Mouse (Mus musculus) midbrain, embryonic 13.5 days (tissue): ENCODE measurements around the gene Masp2. TPM values are rescaled to one million over a fixed set of nuclear protein-coding genes. Genes with fewer than 3 reads are reported as not detected.

Experiments
- ATAC-seq: fragments of 200-750 bp; cut with Nextera tagmentation; 2 replicates; pipeline ENCODE4 v1.8.0; 2017; ENCODE audit warnings: mild to moderate bottlenecking, moderate TSS enrichment, moderate library complexity
- H3K27ac ChIP-seq: fragments of 300-500 bp; sonication (generic); 2 replicates; pipeline ENCODE4 v1.5.1; 2015; ENCODE audit warnings: inconsistent platforms, mild to moderate bottlenecking, moderate library complexity
- H3K27me3 ChIP-seq: fragments of 300-500 bp; sonication (generic); 2 replicates; pipeline ENCODE4 v1.6.1; 2015; ENCODE audit warnings: mild to moderate bottlenecking, inconsistent platforms
- H3K36me3 ChIP-seq: fragments of 300-500 bp; sonication (generic); 2 replicates; pipeline ENCODE4 v1.6.1; 2015; ENCODE audit warnings: mild to moderate bottlenecking, inconsistent platforms
- H3K4me1 ChIP-seq: fragments of 300-500 bp; sonication (generic); replicated peaks from 2 replicates; pipeline ENCODE4 v1.6.1; 2015; ENCODE audit warnings: inconsistent platforms
- H3K4me2 ChIP-seq: fragments of 300-500 bp; sonication (generic); replicated peaks from 2 replicates; pipeline ENCODE4 v1.6.1; 2015; ENCODE audit warnings: moderate library complexity, mild to moderate bottlenecking, inconsistent platforms
- H3K4me3 ChIP-seq: fragments of 300-500 bp; sonication (generic); replicated peaks from 2 replicates; pipeline ENCODE4 v1.5.1; 2015; ENCODE audit warnings: mild to moderate bottlenecking, inconsistent platforms
- H3K9ac ChIP-seq: fragments of 300-500 bp; sonication (generic); replicated peaks from 2 replicates; pipeline ENCODE4 v1.6.1; 2015; ENCODE audit warnings: mild to moderate bottlenecking, inconsistent platforms
- H3K9me3 ChIP-seq: fragments of 300-500 bp; sonication (generic); 2 replicates; pipeline ENCODE4 v1.6.1; 2016; ENCODE audit warnings: mild to moderate bottlenecking, inconsistent platforms
- WGBS: fragments of 180-500 bp; shearing (Covaris S2); methylation state at CpG from one replicate; pipeline ENCODE4 v1.1.7; 2015; 5-methylcytosine and 5-hydroxymethylcytosine counted together
- polyA plus RNA-seq: library from polyadenylated mRNA; unstranded; fragments of >200 nt; fragmentation: Nextera tagmentation; extraction: Ambion mirVana; gene quantifications from 2 replicates; pipeline ENCODE4 v1.2.1, GENCODE M21; 2015

Masp2 gene
- polyA plus RNA-seq, 1 experiment from 2014 or later, result 0.46 TPM

- WGBS, result 85% methylated on average over 9 of the region's 9 CpGs
- no peak overlapping the region for H3K9ac ChIP-seq
- ATAC-seq, result no peak
- H3K27ac ChIP-seq, result no peak overlapping the region
- no peak overlapping the region for H3K4me2 ChIP-seq
- no peaks in the 10 kb centered on the region for H3K9me3 ChIP-seq
- no peaks in the 10 kb centered on the region for H3K27me3 ChIP-seq
- peaks cover 10% of the 10 kb centered on the region for H3K36me3 ChIP-seq
- H3K4me1 ChIP-seq, result peaks cover 18% of the 10 kb centered on the region
- H3K4me3 ChIP-seq, result no peak overlapping the region
These were observed 13.6 kb upstream of the Masp2 start for GRCm38 (mm10) chr4:148588793-148589192.

- Histone ChIP-seq H3K27ac (no peak overlapping the region), H3K9ac (no peak overlapping the region), H3K4me1 (peaks cover 18% of the 10 kb centered on the region), H3K4me2 (no peak overlapping the region), H3K9me3 (no peaks in the 10 kb centered on the region), H3K4me3 (no peak overlapping the region), H3K36me3 (peaks cover 18% of the 10 kb centered on the region), H3K27me3 (no peaks in the 10 kb centered on the region)
- no peak for ATAC-seq
- 73% methylated on average over 6 of the region's 8 CpGs for WGBS
These were observed 12.8 kb upstream of the Masp2 start for GRCm38 (mm10) chr4:148589565-148589964.

GRCm38 (mm10) chr4:148590421-148591170 is 11.8 kb upstream of the Masp2 start:
- Histone ChIP-seq H3K36me3 (peaks cover 28% of the 10 kb centered on the region), H3K4me1 (peaks cover 18% of the 10 kb centered on the region), H3K27me3 (no peaks in the 10 kb centered on the region), H3K4me2 (peak overlapping the region; percentile 96), H3K9ac (peak overlapping the region; percentile 63; the same call in 1 of the 2 replicates), H3K9me3 (no peaks in the 10 kb centered on the region), H3K4me3 (peak overlapping the region; percentile 95), H3K27ac (peak overlapping the region; percentile 74)
- ATAC-seq, result no peak; the same call in 1 of the 2 replicates
- WGBS, result 7% methylated on average over 18 of the region's 18 CpGs

- Histone ChIP-seq H3K36me3 (peaks cover 34% of the 10 kb centered on the region), H3K9ac (peak within 1 kb of the TSS; percentile 84), H3K4me3 (peak within 1 kb of the TSS; percentile 95), H3K9me3 (no peaks in the 10 kb centered on the region), H3K27me3 (no peaks in the 10 kb centered on the region), H3K4me1 (peaks cover 18% of the 10 kb centered on the region), H3K27ac (peak within 1 kb of the TSS; percentile 74), H3K4me2 (peak within 1 kb of the TSS; percentile 96)
- ATAC-seq, result peak; percentile 99
- under 1% methylated on average over 39 of the region's 50 CpGs for WGBS
These were observed 11.2 kb upstream of the Masp2 start, which contains the start of gene Srm for GRCm38 (mm10) chr4:148591171-148591630. Gene Srm, plus strand, starts transcription at chr4:148591503.

GRCm38 (mm10) chr4:148591637-148592380 is 10.5 kb upstream of the Masp2 start:
- Histone ChIP-seq H3K9ac (peak overlapping the region; percentile 84), H3K36me3 (peaks cover 40% of the 10 kb centered on the region), H3K4me1 (peaks cover 18% of the 10 kb centered on the region), H3K27me3 (no peaks in the 10 kb centered on the region), H3K27ac (peak overlapping the region; percentile 51; the same call in 1 of the 2 replicates), H3K9me3 (no peaks in the 10 kb centered on the region), H3K4me2 (peak overlapping the region; percentile 96), H3K4me3 (peak overlapping the region; percentile 95)
- peak; percentile 79 for ATAC-seq
- WGBS, result under 1% methylated on average over 53 of the region's 53 CpGs

GRCm38 (mm10) chr4:148593996-148594395 is 8.4 kb upstream of the Masp2 start:
- Histone ChIP-seq H3K27ac (no peak overlapping the region), H3K4me1 (peaks cover 18% of the 10 kb centered on the region), H3K9ac (no peak overlapping the region), H3K9me3 (no peaks in the 10 kb centered on the region), H3K36me3 (peaks cover 61% of the 10 kb centered on the region), H3K27me3 (no peaks in the 10 kb centered on the region), H3K4me3 (no peak overlapping the region), H3K4me2 (no peak overlapping the region)
- whole genome bisulfite sequencing, result 96% methylated on average over 11 of the region's 11 CpGs
- ATAC-seq, result no peak

- Histone ChIP-seq H3K4me3 (no peak overlapping the region), H3K27me3 (no peaks in the 10 kb centered on the region), H3K4me1 (peaks cover 14% of the 10 kb centered on the region), H3K27ac (no peak overlapping the region), H3K9ac (no peak overlapping the region), H3K4me2 (no peak overlapping the region), H3K36me3 (peaks cover 66% of the 10 kb centered on the region), H3K9me3 (no peaks in the 10 kb centered on the region)
- no peak for ATAC-seq
- WGBS, result 82% methylated on average over 6 of the region's 6 CpGs
These were observed 6.4 kb upstream of the Masp2 start for GRCm38 (mm10) chr4:148595916-148596315.

- H3K4me2 ChIP-seq, result no peak overlapping the region
- H3K36me3 ChIP-seq, result peaks cover 66% of the 10 kb centered on the region
- 96% methylated on average over 3 of the region's 3 CpGs for WGBS
- no peak overlapping the region for H3K4me3 ChIP-seq
- peaks cover 14% of the 10 kb centered on the region for H3K4me1 ChIP-seq
- H3K27me3 ChIP-seq, result no peaks in the 10 kb centered on the region
- H3K27ac ChIP-seq, result no peak overlapping the region
- ATAC-seq, result no peak
- no peak overlapping the region for H3K9ac ChIP-seq
- H3K9me3 ChIP-seq, result no peaks in the 10 kb centered on the region
These were observed 5.6 kb upstream of the Masp2 start for GRCm38 (mm10) chr4:148596731-148597130.

GRCm38 (mm10) chr4:148598826-148599225 is 3.5 kb upstream of the Masp2 start:
- 94% methylated on average over 12 of the region's 12 CpGs for WGBS
- peaks cover 56% of the 10 kb centered on the region for H3K36me3 ChIP-seq
- H3K27ac ChIP-seq, result no peak overlapping the region
- H3K4me1 ChIP-seq, result no peaks in the 10 kb centered on the region
- H3K9ac ChIP-seq, result no peak overlapping the region
- H3K9me3 ChIP-seq, result no peaks in the 10 kb centered on the region
- no peak overlapping the region for H3K4me3 ChIP-seq
- H3K4me2 ChIP-seq, result no peak overlapping the region
- H3K27me3 ChIP-seq, result no peaks in the 10 kb centered on the region
- ATAC-seq, result no peak

- Histone ChIP-seq H3K4me3 (no peak overlapping the region), H3K9me3 (no peaks in the 10 kb centered on the region), H3K9ac (no peak overlapping the region), H3K27ac (no peak overlapping the region), H3K27me3 (no peaks in the 10 kb centered on the region), H3K36me3 (peaks cover 41% of the 10 kb centered on the region), H3K4me1 (no peaks in the 10 kb centered on the region), H3K4me2 (no peak overlapping the region)
- ATAC-seq, result no peak
- 91% methylated on average over 4 of the region's 4 CpGs for WGBS
These were observed 2.0 kb upstream of the Masp2 start for GRCm38 (mm10) chr4:148600316-148600715.

GRCm38 (mm10) chr4:148601871-148602270 is 483 bp upstream of the Masp2 start:
- Histone ChIP-seq H3K4me3 (no peak overlapping the region), H3K4me1 (no peaks in the 10 kb centered on the region), H3K27me3 (no peaks in the 10 kb centered on the region), H3K9me3 (no peaks in the 10 kb centered on the region), H3K9ac (no peak overlapping the region), H3K36me3 (peaks cover 25% of the 10 kb centered on the region), H3K4me2 (no peak overlapping the region), H3K27ac (no peak overlapping the region)
- WGBS, result 91% methylated on average over 4 of the region's 4 CpGs
- no peak for ATAC-seq
